Mouse (Mus musculus): ENCODE data around the gene Gnl3l.

Gene Gnl3l

DNA sequence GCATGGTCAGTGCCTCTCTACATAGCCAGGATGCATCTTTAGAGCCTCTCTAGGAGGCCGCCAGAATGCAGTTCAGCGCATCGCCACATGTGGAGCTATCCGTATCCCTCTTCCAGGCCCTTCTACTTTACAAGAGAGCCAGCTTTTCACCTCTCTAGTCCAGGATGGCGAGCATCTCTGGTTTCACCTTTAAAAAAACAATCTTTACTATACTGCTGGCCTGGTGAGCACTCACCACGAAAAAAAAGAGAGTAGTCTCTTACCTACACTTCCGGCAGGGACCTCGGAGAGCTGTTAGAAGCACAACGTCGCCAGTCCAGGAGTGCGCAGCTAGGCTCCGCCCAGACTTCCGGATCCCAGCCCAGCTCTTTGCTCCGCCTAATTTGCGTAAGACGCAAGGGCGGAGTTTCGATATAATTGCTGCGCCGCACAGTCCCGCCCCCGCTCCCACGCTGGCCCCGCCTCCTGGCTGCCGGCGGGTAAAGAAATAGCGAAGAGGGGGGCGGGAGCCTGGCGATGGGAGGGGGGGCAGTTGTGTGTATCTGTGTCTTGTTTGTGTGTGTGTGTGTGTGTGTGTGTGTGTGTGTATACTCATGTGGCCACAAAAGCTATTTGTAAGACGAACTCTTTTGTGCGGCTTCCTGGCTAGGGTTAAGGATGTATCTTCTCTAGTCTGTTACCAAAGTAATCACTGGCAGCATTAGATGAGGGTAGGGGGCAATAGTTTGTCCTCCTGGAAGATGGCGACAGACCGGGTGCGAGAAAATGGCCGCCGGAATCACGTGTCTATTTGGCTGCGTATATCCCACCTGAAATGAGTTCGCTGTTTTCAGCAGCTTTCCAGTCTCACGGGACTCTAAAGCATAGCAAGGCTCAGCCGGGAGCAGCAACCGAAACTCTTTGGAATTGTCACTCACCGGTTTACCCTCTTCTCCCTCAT is at the start of gene Gnl3l:
Gnl3l (minus strand) TSS at position 385 of the 940 bp plus-strand sequence.
- DNase-seq = peak; percentile 79 to 85

DNA sequence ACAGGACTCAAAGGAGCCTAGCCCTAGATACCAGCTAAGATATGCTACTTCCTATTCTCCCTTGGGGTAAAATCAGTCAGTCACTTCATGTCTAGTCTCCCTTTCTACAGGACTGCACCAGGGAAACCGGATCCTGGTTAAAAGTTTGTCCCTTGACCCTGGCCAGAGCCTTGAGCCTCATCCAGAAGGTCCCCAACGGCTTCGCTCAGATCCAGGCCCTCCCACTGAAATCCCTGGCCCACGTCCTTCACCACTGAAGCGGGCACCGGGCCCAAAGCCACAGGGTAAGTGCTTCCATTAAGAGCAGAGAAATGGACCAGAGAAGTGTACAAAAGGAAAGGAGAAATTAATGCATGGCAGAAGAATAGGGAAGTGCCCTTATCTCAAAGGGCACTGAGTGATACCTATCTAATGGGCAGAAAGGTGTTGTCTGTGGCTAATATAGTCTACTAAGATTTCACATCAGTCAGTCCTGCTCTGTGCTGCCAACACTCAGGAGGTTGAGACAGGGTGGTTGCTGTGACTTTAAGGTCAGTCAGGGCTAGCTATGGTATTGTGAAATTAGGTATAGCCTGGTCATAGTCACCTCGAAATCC is 49.0 kb upstream of the Gnl3l start:
- no peak for DNase-seq

DNA sequence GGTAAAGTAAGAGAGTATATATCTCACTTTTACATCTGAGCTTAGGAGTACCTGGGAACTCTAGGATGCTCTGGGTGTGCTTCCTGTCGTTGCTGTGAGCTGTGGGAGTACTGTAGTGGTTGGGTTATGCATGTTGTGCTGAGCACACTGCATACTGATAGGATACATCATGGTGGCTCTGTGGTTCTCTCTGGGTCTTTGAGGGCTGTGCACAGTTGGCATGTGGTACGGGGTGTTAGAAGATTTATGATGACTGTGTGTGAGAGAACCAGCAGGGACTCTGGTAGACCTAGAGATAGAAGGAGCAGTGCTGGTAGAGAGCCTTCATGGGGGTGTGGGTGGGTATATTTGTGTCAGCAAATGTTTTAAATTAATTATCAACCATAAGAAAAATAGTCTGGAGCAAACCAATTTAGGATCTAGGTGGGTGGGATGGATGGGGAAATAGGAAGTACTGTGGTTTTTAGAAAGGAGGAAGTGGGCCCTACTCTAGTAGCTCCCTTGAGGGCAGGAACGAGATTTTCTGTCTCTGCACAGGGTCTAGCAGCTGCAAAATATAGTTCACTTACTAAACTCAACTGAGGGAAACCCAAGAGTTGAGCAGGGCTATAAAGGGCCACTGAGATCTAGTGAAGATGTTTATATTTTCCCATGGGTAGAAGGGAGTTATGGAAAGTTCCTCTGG is 44.6 kb upstream of the Gnl3l start:
- DNase-seq = no peak

DNA sequence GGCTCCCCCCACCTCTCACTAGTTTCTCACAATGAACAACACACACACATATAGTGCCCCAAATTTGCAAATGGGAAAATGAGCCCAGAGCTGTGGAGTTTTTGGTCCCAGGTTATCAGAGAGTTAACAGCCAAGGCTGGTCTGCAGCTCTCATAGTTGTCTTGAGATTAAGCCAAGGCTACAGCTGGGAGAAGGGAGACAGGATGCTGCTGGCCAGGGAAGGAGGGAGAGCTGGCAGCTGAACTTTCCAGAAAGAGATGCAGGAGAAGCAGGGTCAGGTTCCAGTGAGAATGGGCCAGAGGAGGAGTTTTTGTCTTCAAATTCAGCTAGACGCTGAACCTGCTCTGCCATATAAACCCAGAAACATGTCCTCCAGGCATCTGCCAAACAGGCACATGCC is 42.2 kb upstream of the Gnl3l start:
- no peak for DNase-seq

DNA sequence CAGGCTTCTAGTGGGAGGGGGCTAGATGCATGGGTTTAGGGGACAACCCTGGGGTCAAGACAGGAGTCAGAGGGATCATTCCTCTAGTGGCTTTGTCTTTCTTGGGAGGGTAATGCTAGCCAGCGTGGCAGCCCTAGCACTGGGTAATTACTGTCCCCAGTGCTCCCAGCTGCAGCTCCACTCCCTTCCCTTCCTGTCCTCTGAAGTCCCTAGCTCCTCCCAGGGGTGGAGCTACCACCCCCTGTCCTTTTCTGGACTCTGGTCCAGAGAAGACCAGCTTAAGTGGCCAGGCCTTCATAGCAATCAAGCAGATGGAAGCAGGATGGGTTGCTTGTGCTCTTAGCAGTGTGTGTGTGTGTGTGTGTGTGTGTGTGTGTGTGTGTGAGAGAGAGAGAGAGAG is 38.4 kb upstream of the Gnl3l start:
- no peak for DNase-seq

DNA sequence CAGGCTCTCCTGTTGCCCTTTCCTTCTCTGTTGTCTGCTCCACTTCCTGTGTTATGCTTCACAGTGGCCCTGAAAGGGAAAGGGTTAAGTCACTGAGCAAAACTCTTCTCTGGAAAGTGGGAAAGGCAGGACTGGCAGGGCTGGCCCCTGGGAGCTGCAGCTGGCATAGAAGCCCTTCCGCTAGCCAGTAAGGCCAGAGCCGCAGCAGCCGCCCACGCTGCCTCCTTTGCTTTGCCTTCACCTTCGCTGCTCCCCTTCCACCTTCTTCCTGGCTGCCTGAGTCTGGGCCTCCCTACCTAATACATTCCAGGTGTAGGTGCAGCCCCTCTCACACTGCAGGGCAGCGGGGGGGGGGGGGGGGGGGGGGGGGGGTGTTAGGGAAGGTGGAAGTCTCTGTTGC is 37.4 kb upstream of the Gnl3l start:
- no peak for DNase-seq

DNA sequence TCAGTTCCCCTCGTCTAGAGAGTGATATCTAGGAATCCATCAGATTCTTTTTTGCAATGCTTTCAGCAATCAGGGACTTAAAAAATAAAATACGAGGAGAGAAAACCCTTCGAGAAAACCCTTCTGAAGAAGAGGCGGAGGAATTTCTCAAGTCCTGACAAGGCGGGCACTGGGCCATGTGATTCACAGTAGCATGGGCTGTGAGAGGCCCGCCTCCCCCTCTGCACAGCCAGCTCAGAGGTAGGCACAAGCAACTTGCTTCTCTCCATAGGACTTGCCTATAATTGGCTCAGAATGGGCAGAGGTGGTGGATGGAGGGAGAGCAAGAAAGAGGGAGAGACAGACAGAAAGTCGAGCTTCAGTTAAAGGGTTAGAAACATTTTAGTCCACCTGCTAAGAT is 33.2 kb upstream of the Gnl3l start:
- no peak for DNase-seq

DNA sequence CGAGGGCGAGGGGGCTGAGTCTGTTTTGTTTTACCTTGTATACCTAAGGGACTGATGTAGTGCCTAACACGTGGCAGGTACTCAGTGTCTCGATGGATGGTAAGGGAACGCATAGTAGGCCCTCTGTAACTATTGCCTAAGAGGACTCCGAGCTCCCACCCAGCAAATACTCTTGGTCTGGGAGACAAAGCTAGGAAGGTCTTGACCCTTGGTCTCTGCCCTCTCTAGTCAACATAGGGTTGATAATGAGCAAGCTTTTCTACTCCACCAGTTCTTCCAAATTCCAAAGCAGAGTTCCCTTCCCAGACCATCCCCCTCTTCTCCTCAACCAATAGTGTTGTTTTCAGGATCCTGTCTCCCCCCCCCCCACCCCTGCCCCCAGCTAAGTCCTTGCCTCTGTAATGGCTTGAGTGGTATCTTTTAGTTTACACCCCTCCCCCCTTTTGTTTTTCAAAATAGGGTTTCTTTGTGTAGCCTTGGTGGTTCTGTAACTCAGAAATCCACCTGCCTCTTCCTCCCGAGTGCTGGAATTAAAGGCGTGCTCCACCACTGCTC is 32.6 kb upstream of the Gnl3l start:
- DNase-seq = no peak

DNA sequence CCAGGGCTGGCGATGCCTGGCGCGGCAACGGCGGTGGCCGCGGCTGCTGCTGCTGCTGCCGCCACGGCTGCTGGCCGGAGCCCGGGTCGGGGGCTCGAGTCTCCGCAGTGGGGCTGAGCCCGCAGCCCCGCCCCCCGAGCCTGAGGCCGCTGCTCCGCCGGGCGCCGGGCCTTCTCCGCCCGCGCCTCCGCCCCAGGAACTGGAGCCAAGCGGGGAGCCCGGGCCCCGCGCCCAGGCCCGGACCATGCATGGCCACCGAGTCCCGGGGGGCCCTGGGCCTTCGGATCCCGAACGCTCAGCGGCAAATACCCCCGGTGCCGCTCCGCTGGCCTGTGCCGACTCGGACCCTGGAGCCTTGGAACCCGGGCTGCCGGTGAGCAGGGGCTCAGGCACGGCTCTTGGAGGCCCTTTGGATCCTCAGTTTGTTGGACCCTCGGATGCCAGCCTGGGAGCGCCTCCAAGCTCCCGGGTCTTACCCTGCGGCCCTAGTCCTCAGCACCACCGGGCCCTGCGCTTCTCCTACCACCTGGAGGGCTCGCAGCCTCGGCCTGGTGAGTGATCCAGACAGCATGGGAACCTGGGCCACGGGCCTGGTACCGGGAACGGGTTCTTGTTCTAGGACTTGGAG is 30.4 kb upstream of the Gnl3l start:
- peak in 1 of 2 experiments; percentile 3 for DNase-seq

DNA sequence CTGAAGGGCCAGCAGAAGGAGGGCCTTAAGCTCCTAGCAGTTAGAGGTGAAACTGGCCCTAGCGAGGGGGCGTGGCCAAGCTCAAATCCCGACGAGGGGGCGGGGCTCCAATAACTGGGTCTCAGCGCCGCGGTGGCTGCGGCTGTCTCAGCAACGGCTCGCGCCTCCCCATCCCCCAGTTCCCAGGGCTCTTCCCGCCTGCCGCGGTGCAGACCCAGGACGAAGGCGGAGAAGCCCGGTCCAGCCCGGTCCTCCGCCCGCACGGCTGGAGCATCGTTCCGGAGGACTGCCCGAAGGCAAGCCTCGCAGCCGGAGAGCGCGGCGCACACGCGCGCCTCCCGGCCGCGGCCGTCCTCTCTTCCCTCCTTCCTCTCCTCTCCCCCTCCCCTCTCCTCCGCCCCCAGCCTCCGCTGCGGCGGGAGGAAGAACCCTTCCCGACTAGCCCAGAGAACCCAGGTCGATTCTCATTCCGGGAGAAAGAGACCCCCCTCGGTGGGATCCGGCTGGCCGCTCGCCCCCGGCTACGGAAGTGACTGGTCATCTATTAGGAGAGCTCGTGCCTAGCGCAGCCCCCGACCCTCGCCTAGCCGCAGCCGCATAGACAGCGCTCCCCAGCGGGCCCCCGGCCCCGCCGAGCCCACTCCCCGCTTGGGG is 29.8 kb upstream of the Gnl3l start:
- DNase-seq = peak; percentile 9 to 22

DNA sequence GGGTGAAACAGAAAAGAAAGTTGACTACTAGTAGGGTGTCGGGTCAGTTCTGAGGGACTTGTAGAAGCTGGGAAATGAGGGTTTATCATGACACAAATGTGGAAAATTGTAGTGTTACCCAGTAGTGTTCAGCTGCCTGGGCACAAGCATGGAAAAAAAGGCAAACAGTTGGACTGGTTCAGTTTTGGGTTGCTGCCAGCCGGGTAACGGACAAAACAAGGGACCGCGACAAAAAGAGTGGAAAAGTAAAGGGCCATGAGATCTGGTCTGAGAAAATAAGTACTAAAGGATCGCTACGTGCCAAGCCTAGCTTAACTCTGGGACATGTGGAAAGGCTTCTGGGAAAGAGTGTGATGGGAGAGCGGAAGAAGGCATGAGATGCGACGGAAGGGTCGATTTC is 29.2 kb upstream of the Gnl3l start:
- DNase-seq = no peak

DNA sequence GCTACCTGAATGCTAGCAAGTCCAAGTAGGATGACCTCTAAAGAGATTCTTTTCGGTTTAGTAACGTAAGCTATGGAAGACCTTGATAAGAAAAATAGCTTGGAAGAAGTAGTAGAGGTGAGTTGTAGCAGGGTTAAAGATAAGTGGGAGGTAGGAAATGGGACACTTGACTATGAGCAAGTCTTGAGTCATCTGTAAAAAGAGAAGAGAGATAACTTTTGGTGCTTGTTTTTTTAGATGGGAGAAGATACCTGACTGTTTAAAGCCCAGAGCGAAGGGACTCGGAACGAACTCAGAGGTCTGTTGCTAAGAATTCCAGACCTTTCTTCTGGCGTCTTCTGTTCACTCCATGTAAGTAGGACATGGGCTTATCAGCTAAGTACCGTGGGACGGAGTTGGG is 28.7 kb upstream of the Gnl3l start, which contains the start of gene Fgd1:
Fgd1 (plus strand) TSS at position 301 of the 400 bp plus-strand sequence.
- no peak for DNase-seq

DNA sequence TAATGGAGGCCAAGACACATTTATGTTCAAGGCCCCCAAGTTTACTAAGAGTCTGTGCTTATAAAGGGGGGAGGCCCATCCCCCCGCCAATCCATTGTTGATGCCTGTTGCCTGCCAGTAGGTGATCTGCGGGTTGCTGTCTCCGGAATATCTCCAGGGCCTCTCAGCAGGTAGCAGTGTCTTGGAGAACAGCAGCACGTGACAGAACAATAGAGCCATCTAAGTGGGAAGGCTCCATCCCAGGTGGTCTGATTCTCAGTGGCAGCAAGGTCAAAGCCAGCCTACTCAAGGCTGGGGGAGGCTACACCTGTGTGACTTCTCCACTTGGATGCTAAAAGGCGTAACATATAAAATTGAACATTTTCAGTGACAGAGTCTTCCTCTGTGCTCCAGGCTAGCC is 24.1 kb upstream of the Gnl3l start:
- DNase-seq = no peak

DNA sequence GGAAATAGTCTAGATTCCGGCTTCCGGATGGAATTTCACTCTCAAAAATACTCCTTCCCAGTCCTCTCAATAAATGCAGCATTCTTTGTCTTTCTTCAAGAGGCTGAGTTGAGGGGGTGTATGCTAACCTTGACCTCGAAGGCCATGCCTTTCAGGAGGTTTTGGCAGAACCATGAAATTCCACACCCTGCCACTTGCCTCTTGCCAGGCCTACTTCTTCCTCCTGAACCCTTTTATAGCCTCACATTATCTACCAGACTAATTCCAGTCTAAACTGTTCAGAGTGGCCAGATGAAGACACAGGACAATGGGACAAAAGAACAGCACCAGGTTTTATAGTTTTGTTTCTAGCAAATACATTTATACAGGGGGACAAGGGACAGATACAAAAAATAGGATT is 14.3 kb upstream of the Gnl3l start:
- DNase-seq = no peak

DNA sequence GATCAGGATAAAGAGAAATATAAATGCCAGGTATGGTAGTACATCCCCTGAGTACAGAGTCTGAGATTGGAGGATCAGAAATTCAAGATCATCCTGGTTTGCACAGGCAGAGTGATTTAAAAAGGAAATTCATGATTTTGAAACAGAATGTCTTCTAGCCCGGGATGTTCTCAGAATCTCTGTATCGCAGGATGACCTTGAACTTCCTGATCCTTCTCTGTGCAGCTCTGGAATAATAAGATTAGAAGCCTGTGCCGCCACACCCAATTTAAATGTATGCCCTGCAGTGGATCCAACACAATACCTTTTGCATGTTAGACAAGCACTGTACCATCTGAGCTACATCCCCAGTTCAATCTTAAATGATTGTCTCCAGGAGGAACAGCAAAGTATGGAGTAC is 1.7 kb upstream of the Gnl3l start:
- no peak for DNase-seq

DNA sequence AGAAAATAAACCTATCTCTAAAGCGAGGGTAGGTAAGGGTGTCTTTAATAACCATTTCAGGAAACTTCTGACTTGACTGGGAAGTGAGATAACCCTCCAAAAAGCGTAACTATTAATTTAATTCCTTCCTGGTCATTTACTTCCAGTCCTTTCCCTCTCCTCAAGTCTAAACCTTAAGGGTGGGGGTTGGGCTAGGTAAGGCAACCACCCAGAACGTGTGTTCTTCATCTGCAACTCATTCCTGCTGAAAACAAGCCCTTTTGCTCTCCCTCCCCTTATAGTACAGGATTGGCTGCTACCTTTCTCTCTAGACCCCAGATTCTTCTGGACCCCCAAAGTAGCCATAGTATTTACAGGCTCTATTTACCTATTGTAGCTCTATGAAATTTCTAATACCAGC is 775 bp upstream of the Gnl3l start:
- DNase-seq = no peak

DNA sequence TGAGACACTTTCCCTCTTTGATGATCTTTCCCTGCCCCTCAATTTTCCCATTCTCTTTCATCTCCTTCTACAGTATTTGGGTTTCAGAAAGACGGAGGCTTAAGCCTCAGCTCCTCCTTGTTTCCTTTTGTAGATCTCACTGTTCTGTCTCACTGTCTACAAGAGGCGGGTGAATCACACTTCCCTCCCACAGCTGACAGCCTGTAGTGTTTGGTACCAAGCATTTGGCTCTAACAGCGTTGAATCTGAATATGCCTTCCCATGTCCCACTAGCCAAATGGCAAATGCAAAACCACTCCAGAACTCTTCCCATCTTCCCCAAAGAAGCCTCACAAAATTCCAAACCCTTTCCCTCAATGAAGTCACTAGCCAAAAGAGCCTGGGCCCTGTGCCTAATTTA is 20.3 kb downstream of the Gnl3l start:
- no peak for DNase-seq

DNA sequence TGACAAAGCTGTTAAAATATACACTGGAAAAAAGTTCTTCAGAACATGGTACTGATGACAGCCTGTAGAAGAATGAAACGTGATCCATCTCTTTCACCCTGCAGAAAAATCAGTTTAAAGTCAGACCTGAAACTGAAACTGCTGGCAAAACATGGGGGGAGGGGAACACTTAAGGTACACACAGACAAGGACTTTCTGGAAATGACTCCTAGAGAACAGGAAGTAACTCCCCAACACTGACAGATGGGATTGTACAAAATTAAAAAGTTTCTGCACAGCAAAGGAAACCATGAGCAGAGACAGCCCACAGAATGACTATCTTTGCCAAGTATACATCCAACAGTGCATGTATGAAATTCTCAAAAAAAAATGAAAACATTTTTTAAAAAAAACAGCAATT is 35.5 kb downstream of the Gnl3l start:
- no peak for DNase-seq

DNA sequence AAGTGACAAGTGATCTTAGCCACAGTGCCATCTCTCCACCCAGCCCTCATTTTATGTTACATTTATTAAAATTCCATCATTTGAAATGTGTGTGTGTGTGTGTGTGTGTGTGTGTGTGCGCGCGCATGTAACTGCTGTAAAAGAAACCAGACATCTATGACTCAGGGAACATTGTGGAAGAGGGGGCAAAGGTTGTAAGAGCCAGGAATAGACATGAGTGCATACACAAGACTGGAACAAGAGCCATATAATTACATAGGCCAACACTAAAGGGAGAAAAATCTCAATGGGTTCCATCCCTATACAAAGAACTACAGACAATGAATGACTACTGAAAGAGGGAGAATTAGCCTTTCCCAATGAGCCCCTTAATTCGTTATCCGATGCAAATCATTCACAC is 41.7 kb downstream of the Gnl3l start:
- DNase-seq = no peak

DNA sequence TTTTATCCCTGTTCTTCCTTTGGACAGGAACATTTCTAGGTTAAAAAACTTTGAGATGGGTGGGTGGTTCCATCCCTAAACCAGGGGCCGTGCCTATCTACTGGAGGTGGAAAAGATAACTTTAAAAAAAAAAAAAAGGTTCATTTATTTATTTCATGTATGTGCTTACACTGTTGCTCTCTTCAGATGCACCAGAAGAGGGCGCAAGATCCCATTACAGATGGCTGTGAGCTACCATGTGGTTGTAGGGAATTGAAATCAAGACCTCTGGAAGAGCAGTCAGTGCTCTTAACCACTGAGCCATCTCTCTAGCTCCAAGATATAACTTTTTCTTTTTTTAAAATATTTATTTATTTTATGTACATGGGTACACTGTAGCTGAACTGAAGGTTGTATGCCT is 54.1 kb downstream of the Gnl3l start:
- no peak for DNase-seq

DNA sequence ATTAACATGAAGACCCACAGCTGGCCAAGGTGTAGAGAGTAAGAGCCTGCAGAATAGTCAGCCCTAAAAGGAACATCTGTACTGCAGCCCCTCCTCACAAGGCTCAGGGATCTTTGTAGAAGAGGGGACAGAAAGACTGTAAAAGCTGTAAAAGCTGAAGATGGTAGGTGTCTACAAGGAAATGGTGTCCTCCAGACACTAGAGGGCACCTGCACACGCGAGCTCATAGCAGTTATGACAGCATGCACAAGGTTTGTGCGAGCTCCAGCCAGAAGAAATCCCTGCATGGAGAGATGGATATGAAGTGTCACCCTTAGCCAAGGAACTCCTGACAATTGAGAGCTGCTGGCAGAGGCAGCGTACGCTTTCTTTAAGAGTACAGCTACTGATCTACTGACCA is 56.4 kb downstream of the Gnl3l start:
- DNase-seq = no peak

DNA sequence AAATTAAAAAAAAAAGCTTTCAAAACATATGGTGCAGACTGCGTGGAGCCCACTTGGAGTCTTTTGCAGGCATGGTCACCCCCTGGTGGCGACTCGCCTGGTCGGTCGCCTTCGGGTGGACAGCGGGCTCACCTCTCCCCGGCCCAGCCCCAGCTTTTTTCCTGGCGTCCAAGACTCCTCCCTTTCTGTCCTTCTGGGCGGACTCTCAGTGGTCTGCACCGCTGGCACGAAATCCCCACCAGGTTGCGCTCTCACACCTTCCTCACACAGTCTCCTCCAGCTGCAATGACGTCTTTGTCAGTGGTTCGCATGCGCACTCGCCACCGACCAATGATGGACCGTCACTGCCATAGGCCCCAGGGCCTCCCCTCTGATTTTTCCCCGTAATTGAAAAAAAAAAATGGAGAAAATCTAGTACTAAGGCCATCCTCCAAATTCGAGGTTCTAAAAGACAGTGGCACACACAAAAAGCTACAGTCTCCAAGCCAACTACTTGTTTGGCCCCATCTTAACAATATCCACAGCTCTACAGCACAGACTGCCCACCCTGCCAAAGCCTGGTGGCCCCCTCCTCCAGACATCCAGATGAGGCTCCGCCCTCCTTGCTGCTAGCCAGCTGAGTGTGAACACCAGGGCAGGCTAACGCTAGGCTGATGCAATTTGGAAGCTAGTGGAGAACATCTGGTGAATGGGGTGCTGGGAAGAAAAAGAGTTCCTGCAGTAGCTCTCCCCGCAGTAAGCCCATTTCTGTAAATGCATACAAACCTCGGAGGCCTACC is 60.4 kb downstream of the Gnl3l start:
- DNase-seq = peak; percentile 16 to 21

All from thymus, adult 18-20 months (tissue).